Mouse (Mus musculus): ENCODE results near the gene Hnrnpl. TPM values are rescaled to one million over a fixed set of nuclear protein-coding genes. Genes with fewer than 3 reads are reported as not detected.

The Hnrnpl gene
- total and polyA plus RNA-seq, 3 experiments: 296 to 645 (median 371) TPM

- H3K36me3 ChIP-seq (replicated peaks in 1 of 2; ENCODE audit: control insufficient read depth in 1 of 2, insufficient read depth in 1 of 2, low read length in 1 of 2): no peaks in the 10 kb centered on the region
- no peaks in the 10 kb centered on the region for H3K27me3 ChIP-seq (replicated peaks)
- no peaks in the 10 kb centered on the region for H3K79me2 ChIP-seq (replicated peaks; ENCODE audit: control insufficient read depth, extremely low read depth, insufficient read depth, poor library complexity, severe bottlenecking)
- no peak overlapping the region for H3K4me2 ChIP-seq (ENCODE audit: insufficient read depth, low read depth, poor library complexity, severe bottlenecking)
- no peak overlapping the region for H3K9ac ChIP-seq (ENCODE audit: insufficient read depth, low read depth)
- H3K4me3 ChIP-seq (replicated peaks in 1 of 3; ENCODE audit: low read depth in 2 of 3, low read length in 2 of 3, poor library complexity in 1 of 3): no peak overlapping the region
- dilution Hi-C loops (cut with MboI; ENCODE audit: extremely low pct_ligation_motif_present, extremely low pct_unique_long_range_greater_than_20kb, low sequenced_read_pairs): no loop called here
- no peaks in the 10 kb centered on the region for H3K4me1 ChIP-seq (ENCODE audit: control insufficient read depth in 1 of 2, insufficient read depth in 2 of 2)
- H3K9me3 ChIP-seq (replicated peaks; ENCODE audit: low read length): peaks cover 12% of the 10 kb centered on the region
- in situ Hi-C loops (cut with MboI; ENCODE audit: low pct_ligation_motif_present, low pct_unique_long_range_greater_than_20kb, low sequenced_read_pairs): no loop called here
- H3K27ac ChIP-seq (ENCODE audit: insufficient read depth, low read depth): no peak overlapping the region
- no peak for TF ChIP-seq SMC3 (IDR thresholded peaks at IDR 0.05; ENCODE audit: low read depth, low read length)
- TF ChIP-seq JUN (IDR thresholded peaks at IDR 0.05; ENCODE audit: insufficient read depth, low read depth, low read length): no peak
- no peak for TF ChIP-seq MAX (IDR thresholded peaks at IDR 0.05; ENCODE audit: low read length)
- no peak for TF ChIP-seq PAX5 (IDR thresholded peaks at IDR 0.05; ENCODE audit: low read length)
- TF ChIP-seq IRF4 (IDR thresholded peaks at IDR 0.05; ENCODE audit: low read depth, low read length): no peak
- TF ChIP-seq ZKSCAN1 (IDR thresholded peaks at IDR 0.05; ENCODE audit: borderline replicate concordance, low read depth, low read length): no peak
- no peak for TF ChIP-seq ELF1 (IDR thresholded peaks at IDR 0.05; ENCODE audit: low read depth, low read length)
- no peak for TF ChIP-seq SIN3A (IDR thresholded peaks at IDR 0.05; ENCODE audit: low read length)
- TF ChIP-seq ETS1 (conservative IDR thresholded peaks at IDR 0.05; ENCODE audit: low read depth, low read length): no peak
- TF ChIP-seq USF1 (IDR thresholded peaks at IDR 0.05; ENCODE audit: low read depth, low read length): no peak
- no peak for TF ChIP-seq HCFC1 (IDR thresholded peaks at IDR 0.05; ENCODE audit: low read depth, low read length)
- DNase-seq (ENCODE audit: extremely low read depth): no peak
Measured at GRCm38 (mm10) chr7:28850642-28851041, 42.3 kb downstream of the Hnrnpl start.

- H3K4me2 ChIP-seq (ENCODE audit: insufficient read depth, low read depth, poor library complexity, severe bottlenecking): no peak overlapping the region
- DNase-seq (ENCODE audit: extremely low read depth): no peak
- no peaks in the 10 kb centered on the region for H3K27me3 ChIP-seq (replicated peaks)
- TF ChIP-seq MAFK (IDR thresholded peaks at IDR 0.05; ENCODE audit: insufficient replicate concordance, low read length) (no peak), TBP (conservative IDR thresholded peaks at IDR 0.05; ENCODE audit: low read depth, low read length) (no peak), NRF1 (IDR thresholded peaks at IDR 0.05; ENCODE audit: low read depth, low read length) (no peak), MXI1 (IDR thresholded peaks at IDR 0.05; ENCODE audit: low read depth, low read length) (no peak), ZKSCAN1 (IDR thresholded peaks at IDR 0.05; ENCODE audit: borderline replicate concordance, low read depth, low read length) (no peak), MYC (IDR thresholded peaks at IDR 0.05; ENCODE audit: low read depth, low read length) (no peak)
- in situ Hi-C loops (cut with MboI; ENCODE audit: low pct_ligation_motif_present, low pct_unique_long_range_greater_than_20kb, low sequenced_read_pairs) (no loop called here), dilution Hi-C loops (cut with MboI; ENCODE audit: extremely low pct_ligation_motif_present, extremely low pct_unique_long_range_greater_than_20kb, low sequenced_read_pairs) (no loop called here)
- H3K9me3 ChIP-seq (replicated peaks; ENCODE audit: low read length): peaks cover 9% of the 10 kb centered on the region
- H3K79me2 ChIP-seq (replicated peaks; ENCODE audit: control insufficient read depth, extremely low read depth, insufficient read depth, poor library complexity, severe bottlenecking): no peaks in the 10 kb centered on the region
- H3K4me3 ChIP-seq (replicated peaks in 1 of 3; ENCODE audit: low read depth in 2 of 3, low read length in 2 of 3, poor library complexity in 1 of 3): no peak overlapping the region
- H3K9ac ChIP-seq (ENCODE audit: insufficient read depth, low read depth): no peak overlapping the region
- H3K36me3 ChIP-seq (replicated peaks in 1 of 2; ENCODE audit: control insufficient read depth in 1 of 2, insufficient read depth in 1 of 2, low read length in 1 of 2): no peaks in the 10 kb centered on the region
- H3K27ac ChIP-seq (ENCODE audit: insufficient read depth, low read depth): no peak overlapping the region
- no peaks in the 10 kb centered on the region for H3K4me1 ChIP-seq (ENCODE audit: control insufficient read depth in 1 of 2, insufficient read depth in 2 of 2)
Measured at GRCm38 (mm10) chr7:28859953-28860352, 51.6 kb downstream of the Hnrnpl start.

Data from CH12.LX (cell line).